Mouse (Mus musculus) lung, embryonic 16.5 days (tissue): ENCODE data around the gene Otulin. TPM values are rescaled to one million over a fixed set of nuclear protein-coding genes. Genes with fewer than 3 reads are reported as not detected.

Experiments
- ATAC-seq: fragments of 200-750 bp; cut with Nextera tagmentation; 2 replicates; pipeline ENCODE4 v1.8.0; 2017; ENCODE audit warnings: low read depth, mild to moderate bottlenecking, moderate library complexity
- H3K27ac ChIP-seq: fragments of 300-500 bp; sonication (generic); 2 replicates; pipeline ENCODE4 v1.5.1; 2014; ENCODE audit warnings: mild to moderate bottlenecking, control low read depth, low read length
- H3K27me3 ChIP-seq: fragments of 300-500 bp; sonication (generic); 2 replicates; pipeline ENCODE4 v1.6.1; 2014; ENCODE audit warnings: low read depth, low read length, mixed read lengths; ENCODE audit not compliant: control insufficient read depth, insufficient read depth
- H3K36me3 ChIP-seq: fragments of 300-500 bp; sonication (generic); 2 replicates; pipeline ENCODE4 v1.6.1; 2014; ENCODE audit warnings: low read length; ENCODE audit not compliant: control insufficient read depth, insufficient read depth
- H3K4me1 ChIP-seq: fragments of 300-500 bp; sonication (generic); replicated peaks from 2 replicates; pipeline ENCODE4 v1.6.1; 2014; ENCODE audit warnings: low read length, mixed read lengths; ENCODE audit not compliant: control insufficient read depth, insufficient read depth
- H3K4me2 ChIP-seq: fragments of 300-500 bp; sonication (generic); 2 replicates; pipeline ENCODE4 v1.6.1; 2014; ENCODE audit warnings: low read depth, low read length, control low read depth
- H3K4me3 ChIP-seq: fragments of 300-500 bp; sonication (generic); 2 replicates; pipeline ENCODE4 v1.5.1; 2014; ENCODE audit warnings: mild to moderate bottlenecking, low read length, control low read depth
- H3K9ac ChIP-seq: fragments of 300-500 bp; sonication (generic); 2 replicates; pipeline ENCODE4 v1.6.1; 2014; ENCODE audit warnings: low read length, control low read depth
- H3K9me3 ChIP-seq: fragments of 300-500 bp; sonication (generic); 2 replicates; pipeline ENCODE4 v1.6.1; 2016; ENCODE audit warnings: low read length; ENCODE audit not compliant: control insufficient read depth
- WGBS: fragments of 180-500 bp; shearing (Covaris S2); extraction: QIAGEN DNeasy Blood & Tissue Kit; methylation state at CpG from one replicate; pipeline ENCODE4 v1.1.7; 2014; 5-methylcytosine and 5-hydroxymethylcytosine counted together
- polyA plus RNA-seq: library from polyadenylated mRNA; unstranded; fragments of >200 nt; fragmentation: Nextera tagmentation; extraction: Ambion mirVana; gene quantifications from 2 replicates; pipeline ENCODE4 v1.2.1, GENCODE M21; 2015

The Otulin gene
- polyA plus RNA-seq, 1 experiment from 2014 or later = 22.4 TPM

DNA sequence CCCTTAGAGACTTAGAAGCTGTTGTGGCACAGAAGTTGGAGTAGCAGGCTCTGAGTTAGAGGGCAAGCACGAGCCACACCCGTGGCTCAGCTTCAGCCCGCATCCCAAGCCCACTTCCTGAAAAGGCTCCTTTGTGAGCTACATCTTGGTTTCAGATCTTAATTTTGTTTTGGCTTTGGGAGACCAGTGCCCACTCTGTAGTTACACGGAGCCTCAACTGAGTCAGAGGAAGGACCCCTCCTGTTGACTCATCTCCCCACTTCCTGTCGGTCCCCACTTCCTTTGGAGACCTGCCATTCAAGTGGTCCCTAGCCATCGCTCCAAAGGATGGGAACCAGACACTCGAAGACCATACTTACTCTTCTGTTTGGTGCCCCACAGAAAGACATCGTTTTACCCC is 112.5 kb downstream of the Otulin start:
- H3K4me3 ChIP-seq = no peak overlapping the region
- no peaks in the 10 kb centered on the region for H3K27me3 ChIP-seq
- H3K9me3 ChIP-seq = no peaks in the 10 kb centered on the region
- H3K4me2 ChIP-seq = no peak overlapping the region
- H3K27ac ChIP-seq = no peak overlapping the region
- no peak for ATAC-seq
- H3K9ac ChIP-seq = no peak overlapping the region
- no peaks in the 10 kb centered on the region for H3K4me1 ChIP-seq
- no peaks in the 10 kb centered on the region for H3K36me3 ChIP-seq
- WGBS = 72% methylated on average over 8 of the region's 8 CpGs

DNA sequence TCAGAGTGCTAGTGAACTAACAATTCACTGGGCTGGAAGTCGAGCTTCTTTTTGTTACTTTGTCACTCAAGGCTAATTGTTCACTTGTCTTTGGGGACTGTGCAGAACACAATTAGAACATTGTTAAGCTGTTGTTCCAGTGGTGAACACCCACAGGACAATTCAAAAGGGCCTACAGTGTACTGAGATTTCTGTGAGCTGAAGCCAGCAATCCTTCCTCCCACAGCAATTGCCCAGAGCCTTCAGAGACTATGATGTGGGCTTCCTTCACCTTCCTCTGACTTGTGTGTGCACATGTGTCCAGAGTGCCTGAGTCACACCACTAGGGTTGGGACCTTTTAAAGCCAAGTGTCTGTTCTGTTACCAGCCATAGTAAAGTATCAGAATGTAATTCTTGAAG is 113.6 kb downstream of the Otulin start:
- 59% methylated on average over 1 of the region's 1 CpGs for WGBS
- H3K9ac ChIP-seq = no peak overlapping the region

DNA sequence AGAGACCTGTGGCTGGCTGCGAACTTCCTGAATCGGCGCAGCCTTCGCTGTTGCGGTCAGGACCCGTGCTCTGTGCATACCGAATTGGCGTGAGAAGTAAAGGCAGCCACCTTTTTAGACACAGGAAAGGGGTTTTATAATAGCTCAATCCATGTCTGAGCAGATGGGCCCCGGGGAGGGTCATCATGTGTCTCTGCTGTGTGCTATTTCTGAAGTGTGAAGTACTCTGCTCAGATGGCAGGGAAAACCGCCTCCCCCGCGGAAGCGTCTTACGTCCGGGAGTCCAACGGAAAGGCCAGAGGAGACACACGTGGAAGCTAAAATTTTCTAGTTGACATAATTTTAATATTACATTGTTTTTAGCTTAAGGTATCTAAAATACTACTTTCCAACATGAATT is 121.5 kb downstream of the Otulin start:
- no peak overlapping the region for H3K4me2 ChIP-seq
- H3K36me3 ChIP-seq = no peaks in the 10 kb centered on the region
- H3K9ac ChIP-seq = no peak overlapping the region
- no peak overlapping the region for H3K27ac ChIP-seq
- WGBS = 91% methylated on average over 17 of the region's 17 CpGs
- H3K27me3 ChIP-seq = no peaks in the 10 kb centered on the region
- H3K4me1 ChIP-seq = peaks cover 6% of the 10 kb centered on the region
- no peak overlapping the region for H3K4me3 ChIP-seq
- no peaks in the 10 kb centered on the region for H3K9me3 ChIP-seq
- no peak for ATAC-seq

More for the DNA sequence above, 113.6 kb downstream of the Otulin start:
- H3K4me3 ChIP-seq = no peak overlapping the region
- no peaks in the 10 kb centered on the region for H3K36me3 ChIP-seq
- H3K27ac ChIP-seq = no peak overlapping the region
- no peaks in the 10 kb centered on the region for H3K9me3 ChIP-seq
- no peak for ATAC-seq
- no peaks in the 10 kb centered on the region for H3K4me1 ChIP-seq
- H3K4me2 ChIP-seq = no peak overlapping the region
- no peaks in the 10 kb centered on the region for H3K27me3 ChIP-seq

DNA sequence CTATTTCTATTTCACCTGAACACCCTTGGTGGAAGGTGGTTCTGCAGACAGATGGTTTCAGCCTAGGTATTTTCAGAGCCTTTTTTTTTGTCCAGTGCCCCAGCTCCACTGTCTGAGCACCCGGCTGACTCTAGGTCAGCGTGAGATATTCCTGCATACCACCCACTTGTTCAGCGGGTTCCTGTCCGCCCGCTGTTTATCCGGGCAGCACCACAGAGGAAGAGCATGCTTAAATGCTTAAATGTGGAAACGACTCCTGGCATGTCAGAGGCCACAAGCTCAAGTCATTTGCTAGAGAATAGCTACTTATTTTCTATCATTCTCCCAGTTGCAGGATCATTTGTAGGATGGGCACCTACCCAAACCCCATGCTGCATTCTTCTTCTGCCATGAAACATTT is 122.3 kb downstream of the Otulin start:
- Histone ChIP-seq H3K4me2 (no peak overlapping the region), H3K27me3 (no peaks in the 10 kb centered on the region), H3K36me3 (no peaks in the 10 kb centered on the region), H3K27ac (no peak overlapping the region), H3K9ac (no peak overlapping the region), H3K4me3 (no peak overlapping the region), H3K9me3 (no peaks in the 10 kb centered on the region), H3K4me1 (peaks cover 13% of the 10 kb centered on the region)
- WGBS = 85% methylated on average over 7 of the region's 7 CpGs
- ATAC-seq = no peak

DNA sequence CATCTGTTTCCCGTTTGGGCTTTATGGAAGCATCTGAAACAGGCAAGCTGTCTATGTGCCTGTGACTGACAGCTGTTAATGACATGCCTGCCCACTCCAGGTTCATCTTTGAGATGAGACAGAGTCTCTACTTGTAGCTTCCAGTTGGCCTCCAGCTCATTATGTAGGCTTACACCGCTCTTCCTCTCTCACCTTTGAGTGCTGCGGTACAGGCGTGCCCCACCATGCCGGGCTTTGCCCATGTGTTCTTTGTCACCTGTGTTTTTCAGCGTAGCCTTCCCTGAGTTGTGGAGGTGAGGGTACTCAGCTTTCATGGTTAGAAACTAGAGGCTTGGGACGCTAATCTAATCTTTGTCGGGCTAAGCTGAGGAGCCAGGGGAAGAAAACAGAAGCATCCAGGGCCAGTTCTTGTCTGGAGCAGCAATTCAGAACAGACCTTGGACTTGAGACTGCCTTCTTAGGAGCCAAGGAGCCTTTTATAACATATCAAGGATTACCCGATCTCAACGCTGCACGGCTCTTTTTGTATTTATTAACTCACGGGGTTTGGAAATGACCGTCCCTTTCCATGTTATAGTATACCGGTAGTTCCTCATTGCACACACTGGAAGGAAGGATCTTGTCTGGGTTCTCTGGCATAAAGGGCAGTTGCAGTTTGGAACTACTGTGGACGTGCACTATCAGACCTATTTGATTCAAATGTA is 123.4 kb downstream of the Otulin start:
- Histone ChIP-seq H3K9ac (no peak overlapping the region), H3K27me3 (no peaks in the 10 kb centered on the region), H3K27ac (no peak overlapping the region), H3K4me1 (peaks cover 16% of the 10 kb centered on the region), H3K4me2 (no peak overlapping the region), H3K9me3 (no peaks in the 10 kb centered on the region), H3K36me3 (no peaks in the 10 kb centered on the region), H3K4me3 (no peak overlapping the region)
- no peak for ATAC-seq
- WGBS = 77% methylated on average over 15 of the region's 15 CpGs

DNA sequence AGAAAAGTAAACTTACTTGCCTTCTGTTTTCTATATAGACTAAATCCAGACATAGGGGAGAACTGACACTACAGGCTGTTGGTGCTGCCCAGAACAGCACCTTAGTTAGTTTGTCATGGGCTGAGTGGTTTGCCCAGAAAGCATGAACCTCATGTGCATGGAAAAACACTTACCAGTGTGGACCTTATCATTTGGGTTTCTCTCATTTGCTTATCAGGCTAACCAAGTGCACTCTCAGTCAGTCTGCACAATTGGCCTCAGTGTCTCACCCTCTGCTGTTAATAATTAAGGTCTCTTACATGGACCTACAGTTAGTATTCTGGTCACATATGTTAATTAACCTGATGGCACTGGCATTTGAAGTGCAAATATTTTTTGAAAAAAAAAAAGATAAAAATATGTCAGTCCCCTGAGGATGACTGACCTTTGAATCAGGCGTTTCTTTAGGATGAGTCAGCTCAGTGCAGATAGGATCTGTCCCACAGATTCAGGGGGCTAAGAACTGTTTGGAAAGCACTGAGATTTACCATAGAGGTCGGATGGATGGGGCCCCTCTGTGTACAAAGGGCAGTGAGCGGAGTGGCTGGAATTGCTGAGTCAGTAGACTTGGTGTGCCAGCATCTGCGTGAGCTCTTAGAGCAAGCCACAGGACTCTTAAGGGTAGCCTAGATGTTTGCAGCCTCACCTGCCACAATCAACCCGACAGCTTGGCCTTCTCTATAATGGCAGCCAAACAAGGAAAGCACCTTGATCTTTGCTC is 124.2 kb downstream of the Otulin start:
- peaks cover 16% of the 10 kb centered on the region for H3K4me1 ChIP-seq
- no peak for ATAC-seq

DNA sequence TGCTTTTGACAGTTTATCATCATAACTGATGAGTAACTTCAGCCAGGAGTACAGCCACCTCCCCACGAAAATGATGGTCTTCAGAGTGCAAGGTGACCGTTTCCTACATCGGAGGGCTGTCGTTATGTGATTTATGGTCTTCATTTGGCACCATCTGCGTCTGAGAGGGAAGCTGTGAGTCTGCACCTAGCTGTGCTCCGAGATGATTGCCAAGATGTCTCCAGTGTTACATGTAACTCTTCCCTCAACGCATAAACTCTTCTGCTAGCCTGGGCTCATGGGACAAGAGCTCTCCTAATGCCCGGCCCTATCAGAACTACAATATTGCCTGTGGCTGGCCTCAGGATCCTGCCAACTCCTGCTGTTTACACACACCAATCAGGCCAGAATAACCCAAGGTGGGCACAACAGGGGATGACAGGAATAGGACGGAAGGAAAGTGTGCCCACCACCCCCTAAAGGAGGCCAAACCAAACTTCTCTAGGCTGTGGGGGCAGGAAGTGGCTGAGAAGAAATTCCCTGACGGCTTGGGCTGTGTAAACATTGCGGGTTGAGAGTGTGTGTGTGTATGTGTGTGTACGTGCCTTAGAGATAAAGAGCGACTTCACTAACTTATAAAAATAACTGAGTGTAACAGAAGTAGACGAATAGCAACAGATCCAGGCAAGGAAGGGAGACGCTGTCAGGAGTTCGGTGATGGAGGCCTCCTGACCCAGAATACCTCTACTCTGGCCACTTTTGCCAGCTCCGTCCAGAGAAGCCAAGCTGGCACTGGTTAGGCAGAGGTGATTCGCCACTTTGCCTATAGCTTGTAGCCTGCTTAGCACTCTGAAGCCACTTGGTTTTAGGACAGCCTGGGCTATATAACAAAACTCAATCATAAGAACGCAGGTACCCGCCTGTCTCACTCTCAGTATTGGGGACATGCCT is 126.4 kb downstream of the Otulin start:
- Histone ChIP-seq H3K9ac (no peak overlapping the region), H3K27me3 (no peaks in the 10 kb centered on the region), H3K4me2 (no peak overlapping the region), H3K36me3 (no peaks in the 10 kb centered on the region), H3K4me3 (no peak overlapping the region), H3K4me1 (peaks cover 16% of the 10 kb centered on the region), H3K27ac (peak overlapping the region; percentile 12; the same call in 1 of the 2 replicates), H3K9me3 (no peaks in the 10 kb centered on the region)
- ATAC-seq = peak; percentile 69
- 34% methylated on average over 20 of the region's 20 CpGs for WGBS

More for the DNA sequence above, 124.2 kb downstream of the Otulin start:
- Histone ChIP-seq H3K4me2 (no peak overlapping the region), H3K9ac (no peak overlapping the region), H3K27ac (no peak overlapping the region), H3K4me3 (no peak overlapping the region), H3K27me3 (no peaks in the 10 kb centered on the region), H3K36me3 (no peaks in the 10 kb centered on the region), H3K9me3 (no peaks in the 10 kb centered on the region)
- WGBS = 40% methylated on average over 5 of the region's 5 CpGs

DNA sequence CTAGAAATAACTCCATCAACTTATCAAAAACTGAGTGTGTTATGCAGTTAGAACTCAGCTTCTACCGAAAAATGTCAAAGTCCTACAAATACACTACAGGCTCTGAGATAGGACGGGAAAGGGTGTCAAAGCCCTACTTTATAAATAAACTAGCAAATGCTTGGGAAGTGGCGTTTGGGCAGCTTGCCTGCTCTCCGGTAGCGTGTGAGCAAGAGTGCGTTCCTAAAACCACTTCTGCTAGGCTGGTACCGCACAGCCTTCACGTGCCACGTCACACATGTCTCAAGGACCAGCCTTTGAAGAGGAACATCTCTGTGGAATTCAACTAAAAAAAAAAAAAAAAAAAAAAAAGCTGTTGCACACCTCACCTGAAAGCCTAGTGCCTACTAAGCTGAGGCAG is 127.3 kb downstream of the Otulin start:
- H3K27me3 ChIP-seq = no peaks in the 10 kb centered on the region
- 21% methylated on average over 9 of the region's 9 CpGs for WGBS
- H3K4me1 ChIP-seq = peaks cover 16% of the 10 kb centered on the region
- no peak overlapping the region for H3K4me2 ChIP-seq
- no peak overlapping the region for H3K4me3 ChIP-seq
- H3K9ac ChIP-seq = no peak overlapping the region
- no peaks in the 10 kb centered on the region for H3K9me3 ChIP-seq
- no peak overlapping the region for H3K27ac ChIP-seq
- ATAC-seq = peak; percentile 59
- no peaks in the 10 kb centered on the region for H3K36me3 ChIP-seq

DNA sequence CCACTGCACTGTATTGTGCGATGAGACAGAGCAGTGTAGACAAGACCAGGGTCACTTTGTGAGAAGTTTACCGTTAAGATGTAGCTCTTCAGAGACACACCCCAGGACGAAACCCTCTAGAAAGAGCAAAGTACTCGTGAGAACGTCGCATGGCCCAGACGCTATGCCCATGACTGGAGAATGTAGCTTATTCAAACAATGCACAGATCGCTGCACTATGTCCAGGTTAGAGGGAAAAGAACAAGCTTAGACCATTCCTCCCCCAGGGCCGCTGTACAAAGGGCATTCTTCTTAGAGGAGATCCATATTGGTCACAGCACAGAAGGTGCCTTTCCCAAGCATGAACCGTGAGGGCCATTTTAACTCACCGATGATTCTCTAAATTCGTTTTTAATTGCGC is 128.2 kb downstream of the Otulin start:
- no peak overlapping the region for H3K4me2 ChIP-seq
- 64% methylated on average over 13 of the region's 13 CpGs for WGBS
- H3K27me3 ChIP-seq = no peaks in the 10 kb centered on the region
- no peaks in the 10 kb centered on the region for H3K9me3 ChIP-seq
- H3K9ac ChIP-seq = no peak overlapping the region
- no peak for ATAC-seq
- H3K4me3 ChIP-seq = no peak overlapping the region
- peaks cover 16% of the 10 kb centered on the region for H3K4me1 ChIP-seq
- no peak overlapping the region for H3K27ac ChIP-seq
- no peaks in the 10 kb centered on the region for H3K36me3 ChIP-seq
